Mouse (Mus musculus) urinary bladder, postnatal 0 days (tissue): ENCODE results near the gene Cchcr1. TPM values are rescaled to one million over a fixed set of nuclear protein-coding genes. Genes with fewer than 3 reads are reported as not detected.

ENCODE experiments used
- polyA plus RNA-seq: library from polyadenylated mRNA; unstranded; fragments of >200 nt; fragmentation: Nextera tagmentation; extraction: Ambion mirVana; gene quantifications from 2 replicates; pipeline ENCODE4 v1.2.1, GENCODE M21; 2015

Cchcr1 gene
- polyA plus RNA-seq = 7.9 and 9.8 TPM in 2 replicates

DNA sequence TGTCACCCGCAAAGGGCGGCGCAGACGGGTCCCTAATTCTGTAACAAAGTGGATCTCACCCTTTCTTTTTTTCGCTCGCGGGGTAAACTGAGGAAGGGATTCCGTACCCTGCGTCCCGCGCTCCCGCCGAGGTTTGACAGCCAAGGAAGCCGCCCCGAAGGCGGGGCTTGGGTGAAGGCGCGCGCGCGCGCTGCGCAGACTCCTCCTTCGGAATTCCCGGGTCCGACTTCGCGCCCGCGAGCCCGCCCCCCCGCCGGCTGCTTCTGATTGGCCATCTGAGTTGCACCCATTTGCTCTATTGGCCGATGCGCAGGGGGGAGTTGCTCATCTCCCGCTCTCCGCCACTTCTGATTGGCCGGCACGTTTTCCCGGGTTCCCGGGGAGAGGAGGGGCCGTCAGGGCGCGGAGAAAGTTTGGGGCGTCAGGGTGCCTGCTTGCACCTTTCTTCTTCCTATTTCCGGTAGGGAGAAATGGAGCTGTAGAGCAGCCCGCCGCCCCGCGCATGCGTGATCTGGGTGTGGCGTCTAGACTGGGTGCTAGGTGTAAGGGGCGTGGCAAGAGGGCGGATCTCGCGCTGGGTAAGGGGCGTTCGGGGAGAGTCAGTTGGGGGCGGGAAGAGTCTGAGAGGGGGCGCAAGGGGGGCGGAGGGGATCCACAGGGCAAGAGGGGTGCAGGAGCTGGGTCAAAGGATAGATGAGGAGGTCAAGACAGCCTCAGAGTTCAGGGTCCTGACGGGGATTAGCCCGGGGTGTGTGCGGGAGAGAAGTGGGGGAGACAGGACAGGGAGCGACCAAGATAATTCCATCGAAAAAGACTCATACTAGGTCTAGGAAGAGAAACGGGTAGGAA is at the start of gene Cchcr1, which contains the start of gene Tcf19:
TSS of gene Cchcr1 (plus strand) at position 449 of the 849 bp plus-strand sequence.
TSS of gene Tcf19 (minus strand) at position 173 of the 849 bp plus-strand sequence.

GRCm38 (mm10) chr17:35469842-35470751 is 46.8 kb upstream of the Cchcr1 start, which contains the start of gene H2-Q10:
H2-Q10 (plus strand) TSS chr17:35470089.

DNA sequence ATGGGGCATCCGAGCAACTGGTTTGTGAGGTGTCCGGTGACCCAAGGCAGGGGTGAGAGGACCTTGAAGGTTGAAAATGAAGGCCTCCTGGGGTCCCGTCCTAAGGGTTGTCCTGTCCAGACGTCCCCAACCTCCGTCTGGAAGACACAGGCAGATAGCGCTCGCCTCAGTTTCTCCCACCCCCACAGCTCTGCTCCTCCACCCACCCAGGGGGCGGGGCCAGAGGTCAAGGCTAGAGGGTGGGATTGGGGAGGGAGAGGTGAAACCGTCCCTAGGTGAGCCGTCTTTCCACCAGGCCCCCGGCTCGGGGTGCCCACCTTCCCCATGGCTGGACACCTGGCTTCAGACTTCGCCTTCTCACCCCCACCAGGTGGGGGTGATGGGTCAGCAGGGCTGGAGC is 11.1 kb upstream of the Cchcr1 start, which contains the start of gene Pou5f1:
TSS of gene Pou5f1 (plus strand) at position 243 of the 400 bp plus-strand sequence.

DNA sequence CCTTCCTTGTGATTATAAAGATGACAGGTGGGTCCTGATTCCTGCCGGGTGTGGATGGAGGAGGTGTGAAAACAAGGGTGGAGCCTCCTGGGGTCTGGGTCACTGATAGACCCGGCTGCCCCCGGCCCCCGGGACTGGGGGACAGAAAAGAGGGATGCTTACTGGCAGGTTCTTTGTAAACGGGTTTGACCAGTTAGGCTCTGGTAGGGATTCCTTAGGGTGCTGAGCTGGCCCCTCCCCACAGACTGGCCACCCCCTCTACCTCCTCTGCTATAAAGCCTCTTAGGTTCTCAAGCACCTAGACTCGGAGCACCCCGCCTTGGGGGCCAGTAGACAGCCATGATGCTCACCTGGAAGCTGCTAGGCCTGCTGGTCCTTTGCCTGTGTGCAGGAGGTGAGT is 16.0 kb downstream of the Cchcr1 start, which contains the start of gene Psors1c2:
TSS of gene Psors1c2 (plus strand) at position 301 of the 400 bp plus-strand sequence.

DNA sequence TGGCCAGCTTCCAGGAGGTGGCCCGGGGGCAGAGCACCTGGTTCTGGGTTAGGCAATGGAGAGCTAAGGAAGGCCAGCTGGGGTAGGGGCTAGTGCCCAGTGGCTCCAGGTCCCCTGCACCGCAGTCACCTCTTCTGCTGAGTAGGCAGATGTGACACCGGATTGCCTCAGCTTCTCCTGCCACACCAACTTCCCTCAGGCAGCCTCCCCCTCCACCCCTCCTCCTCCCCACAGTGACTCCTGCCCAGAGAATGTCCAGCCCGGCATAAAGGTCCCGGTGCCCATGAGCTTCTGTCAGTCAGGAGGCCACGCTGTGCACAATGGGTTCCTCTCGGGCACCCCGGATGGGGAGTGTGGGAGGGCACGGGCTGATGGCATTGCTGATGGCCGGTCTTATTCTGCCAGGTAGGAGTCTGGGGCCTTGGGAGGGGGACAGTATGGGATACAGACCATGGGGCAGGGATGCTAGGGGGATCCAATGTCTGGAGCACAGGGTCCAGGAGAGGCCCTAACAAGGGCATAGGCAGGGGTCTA is 35.0 kb downstream of the Cchcr1 start, which contains the start of gene Cdsn:
TSS of gene Cdsn (plus strand) at position 248 of the 534 bp plus-strand sequence.

GRCm38 (mm10) chr17:35567150-35567549 is 50.2 kb downstream of the Cchcr1 start, which contains the start of gene 2300002M23Rik:
2300002M23Rik (plus strand) TSS chr17:35567450.

Other genes starting within 250 kb of the Cchcr1 start
- 0.05 TPM in 1 of 2 replicates, not detected in the other for gene H2-Q1, start 196.7 kb upstream of the Cchcr1 start, polyA plus RNA-seq
- gene H2-Q2, start 174.9 kb upstream of the Cchcr1 start, polyA plus RNA-seq = 1.9 and 2.7 TPM in 2 replicates
- 3.3 and 3.8 TPM in 2 replicates for gene H2-Q4, start 137.5 kb upstream of the Cchcr1 start, polyA plus RNA-seq
- 0.25 and 0.59 TPM in 2 replicates for gene H2-Q6, start 92.2 kb upstream of the Cchcr1 start, polyA plus RNA-seq
- 1.6 and 2.2 TPM in 2 replicates for gene H2-Q7, start 77.9 kb upstream of the Cchcr1 start, polyA plus RNA-seq
- gene H2-Q10, start 47.0 kb upstream of the Cchcr1 start, polyA plus RNA-seq = 1.1 and 1.3 TPM in 2 replicates
- not detected in 2 replicates for gene Pou5f1, start 11.1 kb upstream of the Cchcr1 start, polyA plus RNA-seq
- gene Tcf19, start 276 bp upstream of the Cchcr1 start, polyA plus RNA-seq = 23.9 and 33.5 TPM in 2 replicates
- gene Psors1c2, start 16.1 kb downstream of the Cchcr1 start, polyA plus RNA-seq = 0.16 TPM in 1 of 2 replicates, not detected in the other
- 0.11 and 0.21 TPM in 2 replicates for gene Cdsn, start 35.0 kb downstream of the Cchcr1 start, polyA plus RNA-seq
- gene 2300002M23Rik, start 50.4 kb downstream of the Cchcr1 start, polyA plus RNA-seq = not detected in 2 replicates
- 0.59 and 0.83 TPM in 2 replicates for gene Sfta2, start 84.4 kb downstream of the Cchcr1 start, polyA plus RNA-seq
- gene Gm9573, start 109.5 kb downstream of the Cchcr1 start, polyA plus RNA-seq = not detected in 2 replicates
- gene Mucl3, start 126.6 kb downstream of the Cchcr1 start, polyA plus RNA-seq = 0.17 and 0.31 TPM in 2 replicates
- 9.0 and 10.0 TPM in 2 replicates for gene Vars2, start 150.5 kb downstream of the Cchcr1 start, polyA plus RNA-seq
- gene Gtf2h4, start 156.6 kb downstream of the Cchcr1 start, polyA plus RNA-seq = 19.8 and 20.5 TPM in 2 replicates
- 37.2 and 44.1 TPM in 2 replicates for gene Ddr1, start 187.5 kb downstream of the Cchcr1 start, polyA plus RNA-seq